Mouse (Mus musculus) telencephalon, adult 2 months (tissue): ENCODE data around the gene Phgr1.

Experiments used
- DNase-seq: peaks from one replicate; pipeline ENCODE4 v3.0.0-alpha.2; 2011; ENCODE audit warnings: low read depth, low spot score

The Phgr1 gene

GRCm38 (mm10) chr2:118772158-118772874, at the start of gene Phgr1:
Phgr1 (plus strand) TSS chr2:118772769.
- no peak for DNase-seq

- no peak for DNase-seq
These were observed 48.7 kb upstream of the Phgr1 start for GRCm38 (mm10) chr2:118723693-118724486.

- no peak for DNase-seq
These were observed 47.1 kb upstream of the Phgr1 start for GRCm38 (mm10) chr2:118725511-118725910.

GRCm38 (mm10) chr2:118726873-118727272, 45.7 kb upstream of the Phgr1 start:
- no peak for DNase-seq

GRCm38 (mm10) chr2:118727911-118728310, 44.7 kb upstream of the Phgr1 start:
- DNase-seq: no peak

- DNase-seq: no peak
These were observed 44.2 kb upstream of the Phgr1 start, which contains the start of gene Plcb2 for GRCm38 (mm10) chr2:118728337-118728736. Plcb2 (minus strand) TSS chr2:118728438.

GRCm38 (mm10) chr2:118729194-118729593, 43.4 kb upstream of the Phgr1 start:
- DNase-seq: no peak

- DNase-seq: no peak
These were observed 42.5 kb upstream of the Phgr1 start for GRCm38 (mm10) chr2:118729816-118730621.

- no peak for DNase-seq
These were observed 42.0 kb upstream of the Phgr1 start for GRCm38 (mm10) chr2:118730622-118730915.

GRCm38 (mm10) chr2:118731981-118732380, 40.6 kb upstream of the Phgr1 start:
- no peak for DNase-seq

- no peak for DNase-seq
These were observed 39.2 kb upstream of the Phgr1 start for GRCm38 (mm10) chr2:118733341-118733740.

GRCm38 (mm10) chr2:118740341-118740740, 32.2 kb upstream of the Phgr1 start:
- no peak for DNase-seq

GRCm38 (mm10) chr2:118741183-118741582, 31.4 kb upstream of the Phgr1 start:
- DNase-seq: no peak

GRCm38 (mm10) chr2:118743261-118743943, 29.2 kb upstream of the Phgr1 start:
- DNase-seq: no peak

- DNase-seq: no peak
These were observed 27.9 kb upstream of the Phgr1 start for GRCm38 (mm10) chr2:118744621-118745020.

GRCm38 (mm10) chr2:118745232-118745884, 27.2 kb upstream of the Phgr1 start, which contains the start of gene Inafm2:
Inafm2 (plus strand) TSS chr2:118745758.
- peak; percentile 87 for DNase-seq

- DNase-seq: no peak
These were observed 26.4 kb upstream of the Phgr1 start for GRCm38 (mm10) chr2:118745915-118746901.

GRCm38 (mm10) chr2:118747301-118747960, 25.1 kb upstream of the Phgr1 start:
- no peak for DNase-seq

- DNase-seq: no peak
These were observed 23.2 kb upstream of the Phgr1 start for GRCm38 (mm10) chr2:118749341-118749884.
